Mouse (Mus musculus) heart, embryonic 16.5 days (tissue): ENCODE results near the gene Celf2. TPM values are rescaled to one million over a fixed set of nuclear protein-coding genes. Genes with fewer than 3 reads are reported as not detected.

Source experiments
- ATAC-seq: fragments of 200-750 bp; cut with Nextera tagmentation; replicated peaks from 2 replicates; pipeline ENCODE4 v1.8.0; 2017; ENCODE audit warnings: moderate number of reproducible peaks; ENCODE audit not compliant: insufficient read depth, low FRiP score; ENCODE audit errors: extremely low read depth
- H3K27ac ChIP-seq: fragments of 300-500 bp; sonication (generic); 2 replicates; pipeline ENCODE4 v1.5.1; 2014; ENCODE audit warnings: mild to moderate bottlenecking, low read length, control low read depth, moderate library complexity
- H3K27me3 ChIP-seq: fragments of 300-500 bp; sonication (generic); 2 replicates; pipeline ENCODE4 v1.6.1; 2014; ENCODE audit warnings: low read length, mixed read lengths; ENCODE audit not compliant: control insufficient read depth, insufficient read depth
- H3K36me3 ChIP-seq: fragments of 300-500 bp; sonication (generic); 2 replicates; pipeline ENCODE4 v1.6.1; 2014; ENCODE audit not compliant: control insufficient read depth, insufficient read depth
- H3K4me1 ChIP-seq: fragments of 300-500 bp; sonication (generic); 2 replicates; pipeline ENCODE4 v1.6.1; 2014; ENCODE audit warnings: low read length, mixed read lengths; ENCODE audit not compliant: control insufficient read depth, insufficient read depth
- H3K4me2 ChIP-seq: fragments of 300-500 bp; sonication (generic); 2 replicates; pipeline ENCODE4 v1.6.1; 2014; ENCODE audit warnings: low read depth, mild to moderate bottlenecking, control low read depth, low read length
- H3K4me3 ChIP-seq: fragments of 300-500 bp; sonication (generic); 2 replicates; pipeline ENCODE4 v1.5.1; 2014; ENCODE audit warnings: mild to moderate bottlenecking, control low read depth, low read length
- H3K9ac ChIP-seq: fragments of 300-500 bp; sonication (generic); 2 replicates; pipeline ENCODE4 v1.6.1; 2014; ENCODE audit warnings: low read length, control low read depth
- H3K9me3 ChIP-seq: fragments of 300-500 bp; sonication (generic); replicated peaks from 2 replicates; pipeline ENCODE4 v1.6.1; 2016; ENCODE audit warnings: low read length; ENCODE audit not compliant: control insufficient read depth
- WGBS: fragments of 180-500 bp; shearing (Covaris S2); extraction: QIAGEN DNeasy Blood & Tissue Kit; methylation state at CpG from one replicate; pipeline ENCODE4 v1.1.7; 2014; 5-methylcytosine and 5-hydroxymethylcytosine counted together
- polyA plus RNA-seq: library from polyadenylated mRNA; unstranded; fragments of >200 nt; fragmentation: Nextera tagmentation; extraction: Ambion mirVana; gene quantifications from 2 replicates; pipeline ENCODE4 v1.2.1, GENCODE M21; 2015

The Celf2 gene
- polyA plus RNA-seq, 1 experiment from 2014 or later = 70.2 TPM

- ATAC-seq = no peak
- Histone ChIP-seq H3K9me3 (no peaks in the 10 kb centered on the region), H3K27ac (no peak overlapping the region), H3K4me3 (no peak overlapping the region), H3K4me1 (peaks cover 14% of the 10 kb centered on the region), H3K9ac (no peak overlapping the region), H3K4me2 (no peak overlapping the region), H3K27me3 (no peaks in the 10 kb centered on the region), H3K36me3 (no peaks in the 10 kb centered on the region)
- 88% methylated on average over 1 of the region's 1 CpGs for WGBS
Observed at GRCm38 (mm10) chr2:6896896-6897295, 612.5 kb downstream of the Celf2 start.

- no peak overlapping the region for H3K9ac ChIP-seq
- no peaks in the 10 kb centered on the region for H3K36me3 ChIP-seq
- no peak for ATAC-seq
- H3K27ac ChIP-seq = no peak overlapping the region
- H3K27me3 ChIP-seq = no peaks in the 10 kb centered on the region
- H3K4me1 ChIP-seq = peaks cover 12% of the 10 kb centered on the region
- H3K4me3 ChIP-seq = no peak overlapping the region
- WGBS = 61% methylated on average over 2 of the region's 2 CpGs
- H3K9me3 ChIP-seq = no peaks in the 10 kb centered on the region
- no peak overlapping the region for H3K4me2 ChIP-seq
Observed at GRCm38 (mm10) chr2:6893597-6893996, 615.8 kb downstream of the Celf2 start.

- Histone ChIP-seq H3K4me2 (no peak overlapping the region), H3K9ac (no peak overlapping the region), H3K9me3 (no peaks in the 10 kb centered on the region), H3K36me3 (no peaks in the 10 kb centered on the region), H3K4me1 (peaks cover 7% of the 10 kb centered on the region), H3K4me3 (no peak overlapping the region), H3K27me3 (no peaks in the 10 kb centered on the region), H3K27ac (no peak overlapping the region)
- ATAC-seq = no peak
- WGBS = 51% methylated on average over 3 of the region's 3 CpGs
Observed at GRCm38 (mm10) chr2:6893095-6893494, 616.3 kb downstream of the Celf2 start.

- ATAC-seq = no peak
- no peak overlapping the region for H3K9ac ChIP-seq
- no peak overlapping the region for H3K27ac ChIP-seq
- no peak overlapping the region for H3K4me3 ChIP-seq
- H3K36me3 ChIP-seq = no peaks in the 10 kb centered on the region
- H3K9me3 ChIP-seq = no peaks in the 10 kb centered on the region
- WGBS = 65% methylated on average over 8 of the region's 8 CpGs
- H3K4me1 ChIP-seq = no peaks in the 10 kb centered on the region
- no peak overlapping the region for H3K4me2 ChIP-seq
- no peaks in the 10 kb centered on the region for H3K27me3 ChIP-seq
Observed at GRCm38 (mm10) chr2:6884796-6885711, 624.3 kb downstream of the Celf2 start.

- Histone ChIP-seq H3K27ac (no peak overlapping the region), H3K9ac (no peak overlapping the region), H3K27me3 (no peaks in the 10 kb centered on the region), H3K9me3 (no peaks in the 10 kb centered on the region), H3K4me2 (no peak overlapping the region), H3K4me1 (no peaks in the 10 kb centered on the region), H3K4me3 (no peak overlapping the region), H3K36me3 (no peaks in the 10 kb centered on the region)
- no peak for ATAC-seq
- WGBS = 74% methylated on average over 13 of the region's 13 CpGs
Observed at GRCm38 (mm10) chr2:6883996-6884795, 625.2 kb downstream of the Celf2 start.

GRCm38 (mm10) chr2:6882236-6882885 lies 627.0 kb downstream of the Celf2 start:
- no peak overlapping the region for H3K4me3 ChIP-seq
- ATAC-seq = no peak
- H3K36me3 ChIP-seq = no peaks in the 10 kb centered on the region
- WGBS = 87% methylated on average over 6 of the region's 6 CpGs
- H3K4me1 ChIP-seq = no peaks in the 10 kb centered on the region
- H3K9ac ChIP-seq = no peak overlapping the region
- H3K27me3 ChIP-seq = no peaks in the 10 kb centered on the region
- no peak overlapping the region for H3K27ac ChIP-seq
- no peaks in the 10 kb centered on the region for H3K9me3 ChIP-seq
- no peak overlapping the region for H3K4me2 ChIP-seq

GRCm38 (mm10) chr2:6880941-6881575 lies 628.3 kb downstream of the Celf2 start:
- no peak overlapping the region for H3K9ac ChIP-seq
- no peak overlapping the region for H3K27ac ChIP-seq
- 89% methylated on average over 6 of the region's 6 CpGs for WGBS
- H3K27me3 ChIP-seq = no peaks in the 10 kb centered on the region
- no peak overlapping the region for H3K4me3 ChIP-seq
- H3K36me3 ChIP-seq = no peaks in the 10 kb centered on the region
- H3K4me2 ChIP-seq = no peak overlapping the region
- H3K9me3 ChIP-seq = no peaks in the 10 kb centered on the region
- H3K4me1 ChIP-seq = no peaks in the 10 kb centered on the region
- no peak for ATAC-seq

GRCm38 (mm10) chr2:6877094-6877493 lies 632.3 kb downstream of the Celf2 start:
- WGBS = 55% methylated on average over 5 of the region's 5 CpGs
- Histone ChIP-seq H3K9ac (no peak overlapping the region), H3K4me3 (no peak overlapping the region), H3K27me3 (no peaks in the 10 kb centered on the region), H3K9me3 (no peaks in the 10 kb centered on the region), H3K4me2 (no peak overlapping the region), H3K4me1 (no peaks in the 10 kb centered on the region), H3K27ac (no peak overlapping the region), H3K36me3 (no peaks in the 10 kb centered on the region)
- no peak for ATAC-seq
